13 mouse cellular contexts compared by ENCODE assay signal in genomic region chr10:111996549-111996904, GRCm38 (mm10). TPM values are rescaled to one million over a fixed set of nuclear protein-coding genes. Genes with fewer than 3 reads are reported as not detected.
DNase-seq lines count a peak whose midpoint lies in the region; ATAC-seq and TF ChIP-seq lines count a peak whose summit lies in the region.
"Had no signal": no experiment of that assay in that cellular context is flagged by ENCODE, and none has a peak within 500 bp of the region (broad histone marks: within the 10 kb centered on the region; RNA-seq: fewer than 3 reads in every experiment).

No protein-coding gene starts in this region.

- H3K4me3 ChIP-seq in heart, postnatal 0 days (ENCODE audit: low read depth, low read length), result peak overlapping the region; percentile 13; the same call in 1 of the 2 replicates
- H3K4me3 ChIP-seq in heart, embryonic 11.5 days (ENCODE audit: low read depth, low read length), result no peak overlapping the region
- H3K4me3 ChIP-seq in bone marrow macrophage, adult 2 months (ENCODE audit: insufficient read depth, low read length), result peak overlapping the region; percentile 85
- peak overlapping the region; percentile 33 for H3K4me3 ChIP-seq in liver, embryonic 15.5 days (replicated peaks)
- no peak overlapping the region for H3K4me3 ChIP-seq in stomach, embryonic 14.5 days (ENCODE audit: low read depth, low read length)
- no peak overlapping the region for H3K4me3 ChIP-seq in kidney, embryonic 16.5 days (ENCODE audit: low read length)
- H3K4me3 ChIP-seq: forebrain, embryonic 12.5 days; limb, embryonic 12.5 days had no signal

- 79% methylated on average over 7 of the region's 7 CpGs for WGBS in heart, postnatal 0 days
- 86% methylated on average over 7 of the region's 7 CpGs for WGBS in heart, embryonic 11.5 days (ENCODE audit: insufficient replicate concordance)
- WGBS in liver, embryonic 15.5 days (ENCODE audit: insufficient replicate concordance), result 34% methylated on average over 7 of the region's 7 CpGs
- WGBS in stomach, embryonic 14.5 days, result 77% methylated on average over 7 of the region's 7 CpGs
- WGBS in kidney, embryonic 16.5 days, result 88% methylated on average over 7 of the region's 7 CpGs

- no peaks in the 10 kb centered on the region for H3K36me3 ChIP-seq in heart, postnatal 0 days (replicated peaks; ENCODE audit: control insufficient read depth, insufficient read depth, low read length)
- H3K36me3 ChIP-seq in heart, embryonic 11.5 days (ENCODE audit: control insufficient read depth, insufficient read depth, low read length), result no peaks in the 10 kb centered on the region
- no peaks in the 10 kb centered on the region for H3K36me3 ChIP-seq in liver, embryonic 15.5 days (replicated peaks)
- H3K36me3 ChIP-seq in stomach, embryonic 14.5 days (ENCODE audit: control insufficient read depth, insufficient read depth, low read length), result no peaks in the 10 kb centered on the region
- H3K36me3 ChIP-seq in kidney, embryonic 16.5 days (ENCODE audit: insufficient read depth, low read length), result no peaks in the 10 kb centered on the region
- H3K36me3 ChIP-seq: forebrain, embryonic 12.5 days; limb, embryonic 12.5 days had no signal

- TF ChIP-seq EP300 in heart, postnatal 0 days (IDR thresholded peaks at IDR 0.05; ENCODE audit: low read depth), result no peak

- H3K27ac ChIP-seq in heart, postnatal 0 days (ENCODE audit: low read depth), result no peak overlapping the region
- no peak overlapping the region for H3K27ac ChIP-seq in heart, embryonic 11.5 days (ENCODE audit: low read depth, low read length)
- peak overlapping the region; percentile 97 for H3K27ac ChIP-seq in bone marrow macrophage, adult 2 months (ENCODE audit: insufficient read depth, low read depth, low read length)
- peak overlapping the region; percentile 48 for H3K27ac ChIP-seq in liver, embryonic 15.5 days (replicated peaks)
- no peak overlapping the region for H3K27ac ChIP-seq in stomach, embryonic 14.5 days (ENCODE audit: low read length)
- no peak overlapping the region for H3K27ac ChIP-seq in kidney, embryonic 16.5 days (ENCODE audit: low read length)
- H3K27ac ChIP-seq: forebrain, embryonic 12.5 days; limb, embryonic 12.5 days had no signal

- H3K4me2 ChIP-seq in heart, postnatal 0 days (ENCODE audit: low read depth, low read length), result peak overlapping the region; percentile 12; the same call in 1 of the 2 replicates
- no peak overlapping the region for H3K4me2 ChIP-seq in heart, embryonic 11.5 days
- peak overlapping the region; percentile 41 for H3K4me2 ChIP-seq in liver, embryonic 15.5 days
- 0 out of 2 replicates have a peak overlapping the region, but pooled peaks have one; percentile 5 for H3K4me2 ChIP-seq in stomach, embryonic 14.5 days (replicated peaks; ENCODE audit: low read depth, low read length)
- no peak overlapping the region for H3K4me2 ChIP-seq in kidney, embryonic 16.5 days (replicated peaks; ENCODE audit: low read depth, low read length)
- H3K4me2 ChIP-seq: forebrain, embryonic 12.5 days; limb, embryonic 12.5 days had no signal

- no peak for DNase-seq in heart, postnatal 0 days (ENCODE audit: low spot score)
- DNase-seq in embryo, embryonic 10.5 days (ENCODE audit: low spot score), result no peak
- no peak for DNase-seq in left cerebral cortex, postnatal 4 days
- DNase-seq: cerebellum, postnatal 36 days; kidney, adult 18-20 months; right cerebral cortex, postnatal 4 days had no signal

- H3K4me1 ChIP-seq in heart, postnatal 0 days (ENCODE audit: control insufficient read depth, insufficient read depth), result no peaks in the 10 kb centered on the region
- peaks cover 2% of the 10 kb centered on the region; the same call in 1 of the 2 replicates for H3K4me1 ChIP-seq in heart, embryonic 11.5 days (ENCODE audit: control insufficient read depth, insufficient read depth, low read length)
- H3K4me1 ChIP-seq in bone marrow macrophage, adult 2 months (ENCODE audit: control insufficient read depth, insufficient read depth, low read length), result peaks cover 39% of the 10 kb centered on the region
- peaks cover 14% of the 10 kb centered on the region for H3K4me1 ChIP-seq in liver, embryonic 15.5 days (replicated peaks)
- no peaks in the 10 kb centered on the region for H3K4me1 ChIP-seq in stomach, embryonic 14.5 days (ENCODE audit: control insufficient read depth, insufficient read depth, low read length)
- H3K4me1 ChIP-seq in kidney, embryonic 16.5 days (ENCODE audit: insufficient read depth, low read length), result no peaks in the 10 kb centered on the region
- H3K4me1 ChIP-seq: forebrain, embryonic 12.5 days had no signal

- intact Hi-C loops in left cerebral cortex, postnatal 4 days (cut with DNase I), result no loop called here

- H3K9ac ChIP-seq in heart, postnatal 0 days (replicated peaks; ENCODE audit: low read depth, low read length), result no peak overlapping the region
- H3K9ac ChIP-seq in heart, embryonic 11.5 days (ENCODE audit: low read depth, low read length), result no peak overlapping the region
- no peak overlapping the region for H3K9ac ChIP-seq in liver, embryonic 15.5 days
- no peak overlapping the region for H3K9ac ChIP-seq in stomach, embryonic 14.5 days (replicated peaks; ENCODE audit: low read depth, low read length)
- no peak overlapping the region for H3K9ac ChIP-seq in kidney, embryonic 16.5 days (replicated peaks; ENCODE audit: low read length)
- H3K9ac ChIP-seq: forebrain, embryonic 12.5 days; limb, embryonic 12.5 days had no signal

- ATAC-seq in heart, postnatal 0 days (ENCODE audit: insufficient read depth, low read depth), result no peak
- ATAC-seq in heart, embryonic 11.5 days (replicated peaks; ENCODE audit: insufficient number of reproducible peaks, low FRiP score, low TSS enrichment), result no peak
- no peak for ATAC-seq in liver, embryonic 15.5 days (ENCODE audit: insufficient read depth)
- ATAC-seq in stomach, embryonic 14.5 days (ENCODE audit: insufficient number of reproducible peaks, insufficient read depth, low FRiP score, low read depth), result no peak
- no peak for ATAC-seq in kidney, embryonic 16.5 days (ENCODE audit: low FRiP score, low TSS enrichment)

- no peak for TF ChIP-seq POLR2A in bone marrow macrophage, adult 2 months (IDR thresholded peaks at IDR 0.05; ENCODE audit: borderline replicate concordance, low read depth, low read length)

- no peaks in the 10 kb centered on the region for H3K9me3 ChIP-seq in heart, postnatal 0 days (replicated peaks; ENCODE audit: control insufficient read depth, low read length)
- H3K9me3 ChIP-seq in heart, embryonic 11.5 days (replicated peaks; ENCODE audit: control insufficient read depth, low read length), result no peaks in the 10 kb centered on the region
- no peaks in the 10 kb centered on the region for H3K9me3 ChIP-seq in liver, embryonic 15.5 days (replicated peaks)
- no peaks in the 10 kb centered on the region for H3K9me3 ChIP-seq in stomach, embryonic 14.5 days (ENCODE audit: control insufficient read depth, low read depth, low read length)
- H3K9me3 ChIP-seq in kidney, embryonic 16.5 days (ENCODE audit: low read length), result no peaks in the 10 kb centered on the region
- H3K9me3 ChIP-seq: forebrain, embryonic 12.5 days; limb, embryonic 12.5 days had no signal

- H3K27me3 ChIP-seq in heart, postnatal 0 days (ENCODE audit: control insufficient read depth, insufficient read depth, low read length), result no peaks in the 10 kb centered on the region
- H3K27me3 ChIP-seq in heart, embryonic 11.5 days (ENCODE audit: control insufficient read depth, insufficient read depth, low read length), result no peaks in the 10 kb centered on the region
- no peaks in the 10 kb centered on the region for H3K27me3 ChIP-seq in liver, embryonic 15.5 days
- no peaks in the 10 kb centered on the region for H3K27me3 ChIP-seq in stomach, embryonic 14.5 days (ENCODE audit: control insufficient read depth, insufficient read depth, low read length)
- no peaks in the 10 kb centered on the region for H3K27me3 ChIP-seq in kidney, embryonic 16.5 days (ENCODE audit: insufficient read depth, low read length)
- H3K27me3 ChIP-seq: forebrain, embryonic 12.5 days; limb, embryonic 12.5 days had no signal

- TF ChIP-seq CTCF in heart, postnatal 0 days (IDR thresholded peaks at IDR 0.05; ENCODE audit: low read depth), result no peak
- no peak for TF ChIP-seq CTCF in bone marrow macrophage, adult 2 months (IDR thresholded peaks at IDR 0.05; ENCODE audit: low read depth, low read length)

RNA-seq across cellular contexts. Expression of gene Glipr1, which starts 5.9 kb away (rescaled TPM):
- total RNA-seq in heart, postnatal 0 days (2014; rRNA removed; ENCODE audit: low replicate concordance), result 1.5 and 7.6 TPM in 2 replicates
- 1.2 and 1.7 TPM in 2 replicates for polyA plus RNA-seq in heart, postnatal 0 days (2015; fragmentation: Nextera tagmentation; extraction: Ambion mirVana)
- polyA plus RNA-seq in heart, embryonic 11.5 days (2014; fragmentation: Nextera tagmentation; extraction: Ambion mirVana), result 1.5 and 2.1 TPM in 2 replicates
- 788 and 790 TPM in 2 replicates for polyA plus RNA-seq in bone marrow macrophage, adult 2 months (2012; ENCODE audit: insufficient read depth, insufficient read length, missing spikeins)
- polyA plus RNA-seq in liver, embryonic 15.5 days (2015; fragmentation: Nextera tagmentation; extraction: Ambion mirVana), result 9.8 and 10.7 TPM in 2 replicates
- 8.2 and 13.6 TPM in 2 replicates for polyA plus RNA-seq in stomach, embryonic 14.5 days (2014; fragmentation: Nextera tagmentation; extraction: Ambion mirVana)
- 1.4 and 2.7 TPM in 2 replicates for polyA plus RNA-seq in kidney, embryonic 16.5 days (2015; fragmentation: Nextera tagmentation; extraction: Ambion mirVana)
- total RNA-seq in left cerebral cortex, postnatal 4 days (2021), result under 1 TPM in 1 of 2 experiments, not detected in 1; 0.85 TPM

RNA-seq across cellular contexts. Expression of gene Krr1, which starts 24.1 kb away (rescaled TPM):
- 14.9 and 15.9 TPM in 2 replicates for total RNA-seq in heart, postnatal 0 days (2014; rRNA removed; ENCODE audit: low replicate concordance)
- polyA plus RNA-seq in heart, postnatal 0 days (2015; fragmentation: Nextera tagmentation; extraction: Ambion mirVana), result 15.3 and 16.0 TPM in 2 replicates
- polyA plus RNA-seq in heart, embryonic 11.5 days (2014; fragmentation: Nextera tagmentation; extraction: Ambion mirVana), result 35.4 and 35.6 TPM in 2 replicates
- 16.8 and 19.4 TPM in 2 replicates for polyA plus RNA-seq in bone marrow macrophage, adult 2 months (2012; ENCODE audit: insufficient read depth, insufficient read length, missing spikeins)
- polyA plus RNA-seq in liver, embryonic 15.5 days (2015; fragmentation: Nextera tagmentation; extraction: Ambion mirVana), result 18.0 and 18.3 TPM in 2 replicates
- polyA plus RNA-seq in stomach, embryonic 14.5 days (2014; fragmentation: Nextera tagmentation; extraction: Ambion mirVana), result 48.7 and 49.2 TPM in 2 replicates
- polyA plus RNA-seq in kidney, embryonic 16.5 days (2015; fragmentation: Nextera tagmentation; extraction: Ambion mirVana), result 48.7 and 49.2 TPM in 2 replicates
- 10 to 100 TPM; 32.7 to 35.8 TPM for total RNA-seq in left cerebral cortex, postnatal 4 days (2021)

Comparison
In these comparisons a context has a peak if more than half of its experiments do, and no peak if none do; other contexts are left out.
1. H3K4me2 ChIP-seq: peak in heart, postnatal 0 days (single experiment), liver, embryonic 15.5 days (single experiment) and stomach, embryonic 14.5 days (single experiment); none in heart, embryonic 11.5 days (single experiment) and kidney, embryonic 16.5 days (single experiment).
2. H3K4me3 ChIP-seq: peak in heart, postnatal 0 days (single experiment), bone marrow macrophage, adult 2 months (single experiment) and liver, embryonic 15.5 days (single experiment); none in heart, embryonic 11.5 days (single experiment), stomach, embryonic 14.5 days (single experiment) and kidney, embryonic 16.5 days (single experiment).
3. H3K27ac ChIP-seq: peak in bone marrow macrophage, adult 2 months (single experiment) and liver, embryonic 15.5 days (single experiment); none in heart, postnatal 0 days (single experiment), heart, embryonic 11.5 days (single experiment), stomach, embryonic 14.5 days (single experiment) and kidney, embryonic 16.5 days (single experiment).
4. RNA of gene Glipr1, which starts 5.9 kb away (polyA plus RNA-seq): 788 to 790 TPM in bone marrow macrophage, adult 2 months; 9.8 to 10.7 TPM in liver, embryonic 15.5 days, 8.2 to 13.6 TPM in stomach, embryonic 14.5 days, 1.4 to 2.7 TPM in kidney, embryonic 16.5 days, 1.5 to 2.1 TPM in heart, embryonic 11.5 days and 1.2 to 1.7 TPM in heart, postnatal 0 days; every median in the first group is over 10 times any median in the second.